Mouse (Mus musculus) lung, postnatal 0 days (tissue): ENCODE measurements around the gene Sorl1. TPM values are rescaled to one million over a fixed set of nuclear protein-coding genes. Genes with fewer than 3 reads are reported as not detected.

Source experiments
- ATAC-seq: fragments of 200-750 bp; cut with Nextera tagmentation; 2 replicates; pipeline ENCODE4 v1.8.0; 2017; ENCODE audit warnings: moderate library complexity
- DNase-seq: peaks from one replicate; pipeline ENCODE4 v3.0.0-alpha.2; 2016; ENCODE audit warnings: low spot score
- H3K27ac ChIP-seq: fragments of 300-500 bp; sonication (generic); 2 replicates; pipeline ENCODE4 v1.5.1; 2014; ENCODE audit warnings: antibody characterized with exemption, mild to moderate bottlenecking, low read length, mixed read lengths
- H3K27me3 ChIP-seq: fragments of 300-500 bp; sonication (generic); replicated peaks from 2 replicates; pipeline ENCODE4 v1.6.1; 2014; ENCODE audit warnings: low read length, mixed read lengths; ENCODE audit not compliant: insufficient read depth
- H3K36me3 ChIP-seq: fragments of 300-500 bp; sonication (generic); 2 replicates; pipeline ENCODE4 v1.6.1; 2014; ENCODE audit warnings: low read length, mixed read lengths; ENCODE audit not compliant: insufficient read depth
- H3K4me1 ChIP-seq: fragments of 300-500 bp; sonication (generic); 2 replicates; pipeline ENCODE4 v1.6.1; 2014; ENCODE audit warnings: antibody characterized with exemption, low read depth, low read length, mixed read lengths; ENCODE audit not compliant: insufficient read depth
- H3K4me2 ChIP-seq: fragments of 300-500 bp; sonication (generic); replicated peaks from 2 replicates; pipeline ENCODE4 v1.6.1; 2014; ENCODE audit warnings: low read depth, mild to moderate bottlenecking, low read length, moderate library complexity, mixed read lengths
- H3K4me3 ChIP-seq: fragments of 300-500 bp; sonication (generic); 2 replicates; pipeline ENCODE4 v1.5.1; 2014; ENCODE audit warnings: low read depth, low read length
- H3K9ac ChIP-seq: fragments of 300-500 bp; sonication (generic); replicated peaks from 2 replicates; pipeline ENCODE4 v1.6.1; 2014; ENCODE audit warnings: low read depth, mild to moderate bottlenecking
- H3K9me3 ChIP-seq: fragments of 300-500 bp; sonication (generic); 2 replicates; pipeline ENCODE4 v1.6.1; 2016; ENCODE audit warnings: low read length, mixed read lengths
- CTCF ChIP-seq: IDR thresholded peaks from 2 replicates; pipeline ENCODE4 v1.5.1; 2016; ENCODE audit warnings: antibody characterized with exemption, mild to moderate bottlenecking
- EP300 ChIP-seq: IDR thresholded peaks from 2 replicates; pipeline ENCODE4 v1.6.1; 2016; ENCODE audit warnings: antibody characterized with exemption, mild to moderate bottlenecking, control low read depth
- WGBS: fragments of 180-500 bp; shearing (Covaris S2); extraction: QIAGEN DNeasy Blood & Tissue Kit; methylation state at CpG from one replicate; pipeline ENCODE4 v1.1.7; 2014; 5-methylcytosine and 5-hydroxymethylcytosine counted together
- polyA plus RNA-seq: library from polyadenylated mRNA; unstranded; fragments of >200 nt; fragmentation: Nextera tagmentation; extraction: Ambion mirVana; gene quantifications from 2 replicates; pipeline ENCODE4 v1.2.1, GENCODE M21; 2015

Sorl1 gene
- polyA plus RNA-seq, 1 experiment from 2014 or later: 18.4 TPM

DNA sequence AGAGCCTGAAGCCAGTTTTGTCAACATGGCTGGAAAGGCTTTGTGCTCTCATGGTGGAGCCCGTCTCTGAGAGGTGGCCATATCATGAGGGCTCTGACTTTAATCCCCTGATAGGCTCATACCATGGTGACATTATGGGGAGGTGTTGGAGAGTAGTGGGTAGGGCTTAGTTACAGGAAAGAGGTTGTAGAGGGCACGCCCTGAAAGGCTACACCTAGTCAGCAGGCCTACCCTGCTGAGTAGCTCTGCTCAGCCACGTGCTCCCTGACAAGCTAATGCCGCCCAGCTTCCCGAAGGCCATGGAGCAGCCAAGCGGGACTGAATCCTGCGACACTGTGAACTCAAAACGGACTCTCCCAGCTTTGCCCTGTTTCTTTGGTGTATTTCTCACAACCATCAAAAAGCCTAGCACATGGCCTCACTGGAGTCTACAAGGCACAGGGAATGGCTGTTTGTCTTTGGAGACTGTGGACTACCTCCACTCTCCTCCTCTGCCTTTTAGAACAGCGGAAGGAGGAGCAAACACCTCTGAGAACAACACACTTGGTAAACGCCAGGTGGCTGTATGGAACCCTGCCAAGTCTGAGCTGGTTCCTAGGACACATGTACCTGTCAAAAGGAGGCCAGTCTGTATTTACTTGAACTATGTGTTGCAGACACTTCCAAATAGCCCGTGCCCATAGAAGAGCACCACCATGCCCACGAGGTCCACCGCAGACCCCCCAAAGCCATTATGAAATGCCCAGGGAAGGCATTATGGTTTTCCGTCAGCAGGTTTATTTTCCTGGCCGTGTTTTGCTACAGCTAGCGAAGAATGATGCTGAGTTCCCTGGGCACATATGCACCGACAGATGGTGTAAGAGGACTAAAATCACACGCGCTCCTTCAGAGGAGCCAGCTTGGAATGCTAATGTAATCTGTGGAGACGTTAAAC, 69.5 kb downstream of the Sorl1 start:
- ATAC-seq (peak; percentile 86), DNase-seq (peak; percentile 78)
- Histone ChIP-seq H3K9ac (no peak overlapping the region), H3K27ac (no peak overlapping the region), H3K4me1 (no peaks in the 10 kb centered on the region; the same call in 1 of the 2 replicates), H3K9me3 (no peaks in the 10 kb centered on the region), H3K4me2 (no peak overlapping the region), H3K4me3 (no peak overlapping the region), H3K36me3 (0 out of 2 replicates have a peak, but pooled peaks cover 5% of the 10 kb centered on the region), H3K27me3 (no peaks in the 10 kb centered on the region)
- 54% methylated on average over 20 of the region's 20 CpGs for WGBS
- TF ChIP-seq CTCF (peak; percentile 60), EP300 (0 out of 2 replicates have a peak, but pooled peaks have one; percentile 8)

DNA sequence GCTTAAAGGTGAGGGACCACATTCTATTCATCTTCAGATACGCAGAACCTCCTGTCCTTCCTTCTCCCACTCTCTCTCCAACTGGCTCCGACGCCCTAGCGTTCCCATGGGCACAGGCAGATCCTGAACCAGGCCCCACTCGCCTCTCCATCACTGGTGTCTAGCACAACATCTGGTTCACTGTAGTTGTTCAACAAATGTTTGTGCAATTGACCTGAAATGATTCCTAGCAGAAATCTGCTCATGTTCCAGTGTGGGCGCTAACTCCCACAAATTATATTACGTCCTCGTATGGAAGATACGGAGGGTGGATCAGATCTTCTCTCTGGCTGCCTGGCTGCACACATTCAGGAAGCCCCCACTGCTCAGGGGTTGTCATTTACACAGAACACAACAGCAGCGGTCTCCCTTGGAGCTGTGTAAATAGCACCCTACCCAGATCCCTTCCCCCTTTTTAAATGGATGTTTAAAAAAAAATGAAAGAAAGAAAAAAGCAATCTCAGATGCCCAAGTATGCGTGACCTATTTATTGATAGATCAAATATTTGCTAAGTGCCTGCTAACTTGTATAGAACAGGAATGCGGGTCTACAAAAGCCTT, 70.4 kb downstream of the Sorl1 start:
- Histone ChIP-seq H3K36me3 (0 out of 2 replicates have a peak, but pooled peaks cover 5% of the 10 kb centered on the region), H3K9ac (no peak overlapping the region), H3K27me3 (no peaks in the 10 kb centered on the region), H3K4me2 (no peak overlapping the region), H3K9me3 (no peaks in the 10 kb centered on the region), H3K4me3 (no peak overlapping the region), H3K27ac (peak overlapping the region; percentile 54), H3K4me1 (no peaks in the 10 kb centered on the region; the same call in 1 of the 2 replicates)
- WGBS: 58% methylated on average over 12 of the region's 12 CpGs
- DNase-seq: peak; percentile 21
- TF ChIP-seq EP300: no peak
- no peak for TF ChIP-seq CTCF
- peak; percentile 18; the same call in 1 of the 2 replicates for ATAC-seq

DNA sequence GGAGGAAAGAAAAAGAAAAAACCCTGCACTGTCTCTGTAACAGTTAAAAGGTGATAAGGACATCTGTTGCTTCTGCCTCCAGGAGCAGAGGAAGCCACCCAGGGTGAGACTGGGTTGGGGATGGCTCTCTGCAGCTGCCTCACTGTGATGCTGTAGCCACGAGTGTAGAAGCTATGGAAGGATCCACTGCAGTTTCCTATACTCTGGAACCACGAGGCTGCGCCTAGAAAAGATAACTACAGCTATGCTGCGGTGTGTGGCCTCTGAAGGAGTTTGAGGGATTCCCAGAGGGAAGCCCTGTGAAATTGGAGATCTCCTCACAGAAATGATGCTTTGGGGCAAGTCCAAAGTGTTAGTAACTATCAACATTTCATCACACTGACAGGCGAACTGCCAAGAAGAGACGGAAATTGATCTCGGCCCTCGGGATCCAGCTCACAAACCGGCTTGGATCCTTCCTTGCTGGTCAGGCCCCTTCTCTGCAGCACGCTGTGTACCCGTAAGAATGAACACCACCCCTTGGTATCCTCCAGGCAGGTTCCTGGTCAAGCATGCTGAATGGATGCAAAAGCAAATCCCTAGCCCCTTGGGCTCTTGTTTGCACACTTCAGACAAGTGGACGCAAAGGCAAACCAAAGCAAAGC, 71.3 kb downstream of the Sorl1 start:
- no peak overlapping the region for H3K4me3 ChIP-seq
- no peak overlapping the region for H3K9ac ChIP-seq
- H3K4me2 ChIP-seq: no peak overlapping the region
- no peaks in the 10 kb centered on the region for H3K27me3 ChIP-seq
- no peak; the same call in none of the 2 replicates for TF ChIP-seq EP300
- TF ChIP-seq CTCF: no peak
- no peaks in the 10 kb centered on the region for H3K9me3 ChIP-seq
- ATAC-seq: peak; percentile 75
- DNase-seq: peak; percentile 79
- H3K4me1 ChIP-seq: no peaks in the 10 kb centered on the region; the same call in 1 of the 2 replicates
- WGBS: 19% methylated on average over 12 of the region's 12 CpGs
- H3K27ac ChIP-seq: no peak overlapping the region
- H3K36me3 ChIP-seq: 0 out of 2 replicates have a peak, but pooled peaks cover 5% of the 10 kb centered on the region

DNA sequence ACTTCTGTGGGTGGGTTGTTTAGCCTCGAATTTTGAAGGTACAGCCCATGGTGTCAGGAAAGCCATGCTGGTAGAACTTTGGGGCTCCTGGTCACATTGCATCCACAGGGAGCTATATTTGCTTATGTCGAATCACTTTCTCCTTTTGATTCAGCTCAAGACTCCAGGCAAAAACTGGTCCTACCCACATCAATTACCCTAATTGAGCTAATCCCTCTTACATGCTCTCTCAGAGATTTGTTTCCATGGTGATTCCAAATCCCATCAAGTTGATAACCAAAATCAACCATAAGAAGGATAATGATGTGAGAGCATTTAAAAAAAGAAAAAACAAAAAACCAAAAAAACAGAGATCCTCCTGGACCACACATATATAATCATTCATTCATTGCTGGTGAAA, 75.6 kb downstream of the Sorl1 start:
- ATAC-seq (no peak), DNase-seq (no peak)
- 43% methylated on average over 2 of the region's 2 CpGs for WGBS
- Histone ChIP-seq H3K9ac (no peak overlapping the region), H3K4me1 (no peaks in the 10 kb centered on the region), H3K9me3 (no peaks in the 10 kb centered on the region), H3K36me3 (peaks cover 7% of the 10 kb centered on the region; the same call in 1 of the 2 replicates), H3K4me3 (no peak overlapping the region), H3K27ac (no peak overlapping the region), H3K4me2 (no peak overlapping the region), H3K27me3 (no peaks in the 10 kb centered on the region)
- no peak for TF ChIP-seq EP300
- no peak for TF ChIP-seq CTCF

DNA sequence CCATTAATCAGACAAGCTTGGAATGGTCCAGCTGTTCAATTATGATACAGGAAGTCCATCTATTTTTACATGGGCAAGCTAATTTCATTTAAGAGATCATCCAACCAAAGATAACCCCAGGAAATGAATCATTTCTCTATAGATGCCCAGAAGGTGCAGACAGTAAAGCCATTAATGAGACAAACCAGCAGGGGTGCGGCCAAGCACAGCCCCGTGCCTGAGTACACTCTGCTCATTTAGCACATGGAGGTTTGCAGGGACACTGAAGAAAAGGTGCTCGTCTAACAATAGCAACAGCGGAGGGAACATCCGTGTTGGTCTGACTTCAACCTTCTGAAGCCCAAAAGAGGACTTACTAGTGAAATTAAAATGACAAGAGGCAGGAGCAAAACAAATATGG, 76.3 kb downstream of the Sorl1 start:
- no peak overlapping the region for H3K27ac ChIP-seq
- no peaks in the 10 kb centered on the region for H3K9me3 ChIP-seq
- H3K4me1 ChIP-seq: no peaks in the 10 kb centered on the region
- H3K36me3 ChIP-seq: peaks cover 14% of the 10 kb centered on the region; the same call in 1 of the 2 replicates
- no peak overlapping the region for H3K4me2 ChIP-seq
- DNase-seq: no peak
- no peaks in the 10 kb centered on the region for H3K27me3 ChIP-seq
- H3K4me3 ChIP-seq: no peak overlapping the region
- H3K9ac ChIP-seq: no peak overlapping the region
- 62% methylated on average over 5 of the region's 5 CpGs for WGBS
- no peak for TF ChIP-seq EP300
- TF ChIP-seq CTCF: no peak
- no peak for ATAC-seq

DNA sequence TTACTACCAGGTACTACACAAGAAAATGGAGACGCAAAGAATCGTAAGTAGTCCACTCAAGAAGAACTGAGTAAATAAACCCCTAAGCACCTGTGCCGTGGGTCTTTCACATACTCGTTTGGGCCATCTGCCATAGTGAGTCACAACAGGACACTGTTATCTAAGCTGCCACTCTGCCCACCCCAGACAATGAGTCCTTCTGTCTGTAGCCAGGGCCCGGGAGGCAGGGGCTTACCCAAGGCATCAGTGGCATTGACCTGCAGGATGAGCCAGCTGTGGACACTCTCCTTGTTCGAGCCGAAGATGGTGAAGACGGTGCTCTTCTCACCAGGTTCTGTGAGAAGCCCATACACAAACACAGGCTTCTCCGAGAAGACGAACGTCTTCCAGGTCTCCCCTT, 77.8 kb downstream of the Sorl1 start:
- DNase-seq (no peak), ATAC-seq (no peak)
- Histone ChIP-seq H3K4me2 (no peak overlapping the region), H3K4me3 (no peak overlapping the region), H3K4me1 (no peaks in the 10 kb centered on the region), H3K9ac (no peak overlapping the region), H3K9me3 (no peaks in the 10 kb centered on the region), H3K36me3 (peaks cover 16% of the 10 kb centered on the region; the same call in 1 of the 2 replicates), H3K27me3 (no peaks in the 10 kb centered on the region), H3K27ac (no peak overlapping the region)
- TF ChIP-seq EP300 (no peak), CTCF (no peak)
- WGBS: 68% methylated on average over 11 of the region's 11 CpGs
